Mouse (Mus musculus) heart, embryonic 11.5 days (tissue): ENCODE data around the gene Kntc1. TPM values are rescaled to one million over a fixed set of nuclear protein-coding genes. Genes with fewer than 3 reads are reported as not detected.

ENCODE experiments used
- ATAC-seq: fragments of 200-750 bp; cut with Nextera tagmentation; replicated peaks from 2 replicates; pipeline ENCODE4 v1.8.0; 2017; ENCODE audit warnings: moderate library complexity; ENCODE audit not compliant: insufficient number of reproducible peaks, low FRiP score, low TSS enrichment
- H3K27ac ChIP-seq: fragments of 300-500 bp; sonication (generic); 2 replicates; pipeline ENCODE4 v1.5.1; 2014; ENCODE audit warnings: mild to moderate bottlenecking, low read depth, low read length
- H3K27me3 ChIP-seq: fragments of 300-500 bp; sonication (generic); 2 replicates; pipeline ENCODE4 v1.6.1; 2014; ENCODE audit warnings: mild to moderate bottlenecking, low read length, mixed read lengths; ENCODE audit not compliant: control insufficient read depth, insufficient read depth
- H3K36me3 ChIP-seq: fragments of 300-500 bp; sonication (generic); 2 replicates; pipeline ENCODE4 v1.6.1; 2014; ENCODE audit warnings: mild to moderate bottlenecking, low read length, moderate library complexity, mixed read lengths; ENCODE audit not compliant: control insufficient read depth, insufficient read depth
- H3K4me1 ChIP-seq: fragments of 300-500 bp; sonication (generic); 2 replicates; pipeline ENCODE4 v1.6.1; 2014; ENCODE audit warnings: low read length; ENCODE audit not compliant: control insufficient read depth, insufficient read depth
- H3K4me2 ChIP-seq: fragments of 300-500 bp; sonication (generic); 2 replicates; pipeline ENCODE4 v1.6.1; 2014; ENCODE audit warnings: mild to moderate bottlenecking, moderate library complexity
- H3K4me3 ChIP-seq: fragments of 300-500 bp; sonication (generic); 2 replicates; pipeline ENCODE4 v1.5.1; 2014; ENCODE audit warnings: low read depth, low read length
- H3K9ac ChIP-seq: fragments of 300-500 bp; sonication (generic); 2 replicates; pipeline ENCODE4 v1.6.1; 2014; ENCODE audit warnings: mild to moderate bottlenecking, low read depth, low read length, moderate library complexity
- H3K9me3 ChIP-seq: fragments of 300-500 bp; sonication (generic); replicated peaks from 2 replicates; pipeline ENCODE4 v1.6.1; 2016; ENCODE audit warnings: low read length; ENCODE audit not compliant: control insufficient read depth
- WGBS: fragments of 180-500 bp; shearing (Covaris S2); extraction: QIAGEN DNeasy Blood & Tissue Kit; methylation state at CpG from one replicate; pipeline ENCODE4 v1.1.7; 2014; ENCODE audit not compliant: insufficient replicate concordance; 5-methylcytosine and 5-hydroxymethylcytosine counted together
- polyA plus RNA-seq: library from polyadenylated mRNA; unstranded; fragments of >200 nt; fragmentation: Nextera tagmentation; extraction: Ambion mirVana; gene quantifications from 2 replicates; pipeline ENCODE4 v1.2.1, GENCODE M21; 2014

Kntc1 gene
- polyA plus RNA-seq, 1 experiment from 2014 or later, result 24.6 TPM

DNA sequence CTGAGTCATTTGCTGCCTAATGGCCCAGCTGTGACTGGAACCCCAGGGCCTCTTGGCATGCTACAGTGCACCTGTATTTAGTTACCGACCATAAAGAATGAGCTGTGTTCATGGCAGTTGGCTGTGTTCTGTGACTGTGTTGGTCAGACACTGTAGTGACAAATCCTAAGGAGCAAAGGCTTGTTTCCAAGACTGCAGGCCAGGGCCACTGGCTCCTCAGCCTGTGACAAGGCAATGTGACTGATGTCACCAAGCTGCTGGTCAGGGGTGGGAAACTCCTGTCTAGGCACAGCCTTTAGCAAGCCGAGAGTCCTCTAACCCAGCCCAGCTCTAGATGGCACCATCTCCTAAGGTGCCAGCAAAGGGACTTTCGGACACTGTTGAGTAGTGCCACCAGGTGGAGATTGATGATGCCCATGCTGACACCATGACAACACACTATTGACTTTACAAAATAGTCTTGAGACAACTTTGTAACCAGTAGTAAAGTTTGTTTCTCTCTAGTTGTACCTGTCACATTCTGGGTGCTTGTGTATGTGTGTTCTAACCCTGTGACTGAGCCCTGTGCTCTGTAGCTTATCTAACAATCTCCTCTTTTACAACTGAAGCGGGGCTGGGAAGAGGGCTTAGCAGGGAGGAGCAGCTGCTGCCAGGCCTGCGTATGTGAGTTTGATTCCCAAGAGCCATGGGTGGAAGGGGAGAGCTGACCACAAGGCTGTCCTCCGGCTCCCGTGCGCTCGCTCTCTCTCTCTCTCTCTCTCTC lies 71.2 kb downstream of the Kntc1 start:
- H3K27ac ChIP-seq, result no peak overlapping the region
- H3K4me2 ChIP-seq, result no peak overlapping the region
- H3K27me3 ChIP-seq, result no peaks in the 10 kb centered on the region
- H3K9me3 ChIP-seq, result no peaks in the 10 kb centered on the region
- ATAC-seq, result no peak
- no peak overlapping the region for H3K9ac ChIP-seq
- H3K4me1 ChIP-seq, result no peaks in the 10 kb centered on the region
- peaks cover 10% of the 10 kb centered on the region; the same call in 1 of the 2 replicates for H3K36me3 ChIP-seq
- H3K4me3 ChIP-seq, result no peak overlapping the region
- WGBS, result 82% methylated on average over 9 of the region's 9 CpGs

DNA sequence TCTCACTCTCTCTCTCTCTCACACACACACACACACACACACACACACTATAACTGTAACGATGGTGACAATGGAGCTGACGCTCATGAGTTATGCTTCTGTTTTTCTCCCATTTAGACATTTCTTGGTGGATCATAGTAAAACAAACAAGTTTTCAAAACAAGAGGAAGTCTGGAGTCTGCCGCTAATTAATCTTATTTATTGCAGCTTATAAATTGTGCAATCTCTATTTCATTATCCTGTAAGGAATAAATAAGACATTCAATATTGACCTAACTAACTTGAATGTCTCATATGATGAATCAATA lies 71.7 kb downstream of the Kntc1 start:
- H3K4me3 ChIP-seq, result no peak overlapping the region
- no peaks in the 10 kb centered on the region for H3K4me1 ChIP-seq
- H3K9me3 ChIP-seq, result no peaks in the 10 kb centered on the region
- no peak for ATAC-seq
- no peaks in the 10 kb centered on the region for H3K27me3 ChIP-seq
- H3K4me2 ChIP-seq, result no peak overlapping the region
- no peak overlapping the region for H3K27ac ChIP-seq
- 93% methylated on average over 3 of the region's 3 CpGs for WGBS
- no peak overlapping the region for H3K9ac ChIP-seq
- H3K36me3 ChIP-seq, result peaks cover 10% of the 10 kb centered on the region; the same call in 1 of the 2 replicates

DNA sequence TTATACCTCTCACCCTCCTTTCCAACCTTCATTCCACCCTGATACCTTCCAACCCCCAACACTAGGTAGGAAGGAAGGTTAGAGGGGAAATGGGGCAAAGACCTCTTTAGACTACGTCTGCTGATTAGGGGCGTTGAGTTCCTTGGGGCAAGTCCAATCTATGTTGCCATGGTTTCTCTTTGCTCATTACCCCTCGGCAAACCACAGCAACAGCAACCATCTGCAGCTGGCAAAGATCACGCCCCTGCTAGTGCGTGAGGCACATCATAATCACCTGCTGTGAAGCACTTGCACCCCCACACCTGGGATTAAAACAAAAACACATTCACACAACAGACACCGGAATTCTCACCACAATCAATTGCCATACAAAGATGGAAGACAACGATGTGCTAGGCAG lies 73.2 kb downstream of the Kntc1 start:
- peaks cover 5% of the 10 kb centered on the region; the same call in 1 of the 2 replicates for H3K36me3 ChIP-seq
- no peaks in the 10 kb centered on the region for H3K9me3 ChIP-seq
- no peak for ATAC-seq
- 74% methylated on average over 7 of the region's 7 CpGs for WGBS
- H3K9ac ChIP-seq, result no peak overlapping the region
- H3K4me2 ChIP-seq, result no peak overlapping the region
- no peaks in the 10 kb centered on the region for H3K4me1 ChIP-seq
- H3K27me3 ChIP-seq, result no peaks in the 10 kb centered on the region
- no peak overlapping the region for H3K4me3 ChIP-seq
- no peak overlapping the region for H3K27ac ChIP-seq

DNA sequence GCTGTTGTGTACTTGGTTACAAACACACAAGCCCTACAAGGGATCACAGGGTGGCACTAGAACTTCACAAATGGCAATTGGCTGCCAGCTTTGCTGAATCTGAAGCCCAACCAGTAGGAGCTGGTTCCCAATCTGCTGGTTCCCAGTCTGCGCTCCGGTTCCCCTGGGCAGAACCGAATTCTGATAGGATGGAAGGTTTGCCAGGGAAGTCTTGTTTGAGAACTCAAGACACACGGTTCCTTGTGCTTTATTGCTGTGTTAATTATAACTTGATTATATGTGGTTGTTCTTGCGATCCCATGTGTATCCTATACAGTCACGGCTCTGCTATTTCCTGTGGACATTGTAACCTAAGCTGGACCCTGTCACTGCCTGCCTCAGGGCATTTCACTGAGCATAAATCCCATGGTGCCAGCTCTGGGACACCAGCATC lies 78.2 kb downstream of the Kntc1 start:
- Histone ChIP-seq H3K4me3 (no peak overlapping the region), H3K9me3 (no peaks in the 10 kb centered on the region), H3K27ac (no peak overlapping the region), H3K36me3 (no peaks in the 10 kb centered on the region), H3K4me1 (no peaks in the 10 kb centered on the region), H3K9ac (no peak overlapping the region), H3K27me3 (no peaks in the 10 kb centered on the region), H3K4me2 (no peak overlapping the region)
- ATAC-seq, result no peak
- 70% methylated on average over 6 of the region's 6 CpGs for WGBS

DNA sequence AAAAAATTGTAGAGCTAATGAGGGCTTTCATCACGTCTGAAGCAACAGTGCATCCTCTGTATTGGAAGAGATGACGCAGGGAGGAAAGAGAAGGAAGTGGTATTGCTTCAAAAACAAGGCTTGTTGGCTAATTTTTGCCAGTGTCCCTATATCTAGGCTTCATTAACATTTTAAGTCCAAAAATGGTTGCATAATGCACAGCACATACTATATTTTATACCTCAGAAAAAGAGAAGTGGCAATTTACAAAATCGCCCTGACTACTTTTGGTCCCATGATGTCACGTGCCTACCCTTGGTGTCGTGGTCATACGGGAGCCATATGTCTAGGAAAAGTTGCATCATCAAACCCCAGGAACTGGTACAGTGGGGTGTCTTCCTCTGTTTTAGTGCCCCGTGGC lies 82.8 kb downstream of the Kntc1 start:
- Histone ChIP-seq H3K27ac (no peak overlapping the region), H3K9ac (no peak overlapping the region), H3K36me3 (no peaks in the 10 kb centered on the region), H3K9me3 (no peaks in the 10 kb centered on the region), H3K4me2 (no peak overlapping the region), H3K4me3 (no peak overlapping the region), H3K27me3 (no peaks in the 10 kb centered on the region), H3K4me1 (no peaks in the 10 kb centered on the region)
- ATAC-seq, result no peak
- 80% methylated on average over 7 of the region's 7 CpGs for WGBS

DNA sequence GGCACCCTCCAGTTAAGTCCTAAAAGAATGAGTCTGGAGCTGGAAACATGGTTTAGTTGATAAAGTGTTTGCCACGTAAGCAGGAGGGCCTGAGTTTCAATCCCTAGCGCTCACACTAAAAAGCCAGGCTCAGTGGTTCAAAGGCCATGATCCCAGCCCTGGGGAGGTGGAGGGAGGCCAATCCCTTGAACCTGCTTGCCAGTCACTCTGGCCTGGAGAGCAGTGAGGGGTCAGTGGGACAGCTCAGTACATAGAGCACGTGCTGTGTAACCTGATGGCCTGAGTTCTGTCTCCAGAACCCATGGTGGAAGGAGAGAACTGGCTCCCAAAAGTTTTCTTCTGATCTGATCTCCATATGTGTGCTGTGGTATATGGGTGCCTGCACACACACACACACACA lies 85.3 kb downstream of the Kntc1 start:
- no peaks in the 10 kb centered on the region for H3K4me1 ChIP-seq
- H3K9ac ChIP-seq, result no peak overlapping the region
- H3K9me3 ChIP-seq, result no peaks in the 10 kb centered on the region
- H3K4me3 ChIP-seq, result no peak overlapping the region
- no peak overlapping the region for H3K4me2 ChIP-seq
- no peaks in the 10 kb centered on the region for H3K36me3 ChIP-seq
- no peak overlapping the region for H3K27ac ChIP-seq
- WGBS, result 74% methylated on average over 3 of the region's 3 CpGs
- H3K27me3 ChIP-seq, result no peaks in the 10 kb centered on the region
- ATAC-seq, result no peak

DNA sequence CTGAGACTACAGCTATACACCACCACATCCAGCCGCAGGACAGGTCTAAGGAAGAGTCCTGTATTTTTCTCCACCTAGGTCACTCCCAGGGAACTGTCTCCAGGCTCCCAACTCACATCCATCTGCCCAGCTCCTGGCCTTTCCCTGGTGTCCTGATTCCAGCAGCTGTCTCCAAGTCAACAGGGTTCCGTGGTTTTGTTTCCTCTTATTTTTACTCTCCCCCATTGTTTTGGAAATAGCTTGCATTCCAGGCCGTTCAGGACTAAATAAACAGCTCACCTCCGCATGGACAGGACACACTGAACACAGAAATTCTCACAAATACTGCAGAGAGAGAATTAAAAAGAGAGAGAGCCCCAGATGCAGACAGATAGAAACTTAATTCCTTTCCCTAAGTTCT lies 87.9 kb downstream of the Kntc1 start:
- no peaks in the 10 kb centered on the region for H3K27me3 ChIP-seq
- no peaks in the 10 kb centered on the region for H3K9me3 ChIP-seq
- ATAC-seq, result no peak
- H3K4me3 ChIP-seq, result no peak overlapping the region
- no peak overlapping the region for H3K27ac ChIP-seq
- 56% methylated on average over 4 of the region's 4 CpGs for WGBS
- H3K36me3 ChIP-seq, result no peaks in the 10 kb centered on the region
- no peaks in the 10 kb centered on the region for H3K4me1 ChIP-seq
- no peak overlapping the region for H3K4me2 ChIP-seq
- no peak overlapping the region for H3K9ac ChIP-seq

DNA sequence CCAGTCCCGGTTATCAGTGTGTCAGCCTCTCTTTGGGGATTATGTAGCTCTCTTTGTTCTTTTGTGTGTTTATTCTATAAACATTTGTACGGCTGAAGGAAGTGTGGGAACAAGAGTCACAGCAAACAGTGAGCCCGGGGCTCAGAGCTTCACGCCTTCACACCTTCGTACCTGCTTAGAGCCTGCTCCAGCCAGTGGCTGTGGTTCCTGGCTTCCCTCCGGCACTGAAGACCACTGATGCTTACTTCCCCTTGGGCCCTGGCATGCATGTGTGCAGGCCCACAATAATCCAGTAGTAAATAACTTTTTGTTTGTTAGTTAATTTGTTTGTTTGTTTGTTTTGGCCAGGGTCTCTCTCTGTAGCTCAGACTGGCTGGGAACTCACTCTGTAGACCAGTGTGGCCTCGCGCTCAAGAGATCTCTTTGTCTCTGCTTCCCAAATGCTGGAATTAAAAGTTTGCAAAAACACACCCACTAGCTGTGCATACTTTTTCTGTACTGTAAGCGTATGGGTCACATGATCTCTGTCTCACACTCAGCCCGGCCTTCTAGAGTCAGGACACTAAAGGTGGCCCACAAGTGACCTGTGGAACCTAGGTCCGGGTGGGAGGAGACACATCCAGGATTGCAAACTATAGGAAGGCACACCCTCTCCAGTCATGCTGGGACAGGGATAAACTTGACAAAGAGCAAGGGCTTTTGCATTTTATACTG lies 92.9 kb downstream of the Kntc1 start:
- Histone ChIP-seq H3K36me3 (no peaks in the 10 kb centered on the region), H3K4me3 (no peak overlapping the region), H3K4me1 (no peaks in the 10 kb centered on the region), H3K27me3 (no peaks in the 10 kb centered on the region), H3K4me2 (no peak overlapping the region), H3K9me3 (no peaks in the 10 kb centered on the region), H3K27ac (no peak overlapping the region), H3K9ac (no peak overlapping the region)
- ATAC-seq, result no peak
- WGBS, result 50% methylated on average over 11 of the region's 11 CpGs

DNA sequence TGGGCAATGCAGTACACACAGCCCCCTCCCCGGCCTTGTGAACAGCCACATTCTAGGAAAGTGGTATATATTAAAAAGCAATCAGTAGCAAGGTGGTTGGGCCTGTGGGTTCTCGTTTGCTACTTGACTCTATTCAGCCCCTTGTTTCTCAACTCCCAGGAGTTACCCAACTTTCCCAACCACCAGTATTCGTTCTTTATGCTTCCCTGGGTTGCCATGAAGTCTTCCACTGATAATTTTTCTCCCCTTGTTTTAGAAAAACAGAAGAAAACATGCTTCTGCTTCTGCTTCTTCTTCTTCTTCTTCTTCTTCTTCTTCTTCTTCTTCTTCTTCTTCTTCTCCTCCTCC lies 93.4 kb downstream of the Kntc1 start:
- Histone ChIP-seq H3K4me2 (no peak overlapping the region), H3K9ac (no peak overlapping the region), H3K9me3 (no peaks in the 10 kb centered on the region), H3K4me3 (no peak overlapping the region), H3K27me3 (0 out of 2 replicates have a peak, but pooled peaks cover under 1% of the 10 kb centered on the region), H3K27ac (no peak overlapping the region), H3K36me3 (no peaks in the 10 kb centered on the region), H3K4me1 (no peaks in the 10 kb centered on the region)
- ATAC-seq, result no peak
- WGBS, result 72% methylated on average over 3 of the region's 3 CpGs
